Mouse (Mus musculus): ENCODE results near the gene Acap2. TPM values are rescaled to one million over a fixed set of nuclear protein-coding genes. Genes with fewer than 3 reads are reported as not detected.

Acap2 gene
- total and polyA plus RNA-seq, 3 experiments: 31.5 to 47.4 (median 36.9) TPM

DNA sequence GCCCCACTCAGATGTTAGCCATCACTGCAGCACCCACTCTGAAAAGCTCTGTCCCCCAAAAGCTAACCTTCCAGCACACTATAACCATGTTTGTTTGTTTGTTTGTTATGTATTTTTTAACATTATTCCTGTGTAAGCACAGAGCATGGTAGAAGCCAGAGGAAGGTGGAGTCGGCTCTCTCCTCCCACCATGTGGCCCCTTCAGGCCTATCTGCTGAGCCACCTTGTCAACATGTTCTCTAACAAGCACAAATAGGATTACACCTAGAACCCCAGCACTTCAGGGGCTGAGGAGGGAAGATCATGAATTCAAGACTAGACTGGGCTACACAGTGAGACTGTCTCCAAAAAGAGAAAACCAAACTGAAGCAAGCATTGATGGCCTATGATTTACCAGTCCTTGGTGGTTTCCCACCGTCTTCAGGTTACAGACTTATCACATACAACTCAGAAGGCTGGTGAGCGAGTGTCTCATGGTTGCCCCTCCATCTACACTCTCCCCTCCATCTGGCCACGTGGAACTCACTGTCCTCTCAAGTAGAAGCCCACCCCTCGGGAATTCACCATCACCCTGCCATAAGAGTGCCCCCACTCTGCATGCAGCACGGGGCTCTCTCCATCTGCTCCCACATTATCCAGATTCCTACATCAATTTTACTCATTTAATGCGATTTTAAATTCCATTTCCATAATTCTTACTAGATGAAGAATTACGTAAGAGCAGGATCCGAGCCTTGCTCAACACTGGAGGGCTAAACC lies 26.0 kb downstream of the Acap2 start:
- H3K9me3 ChIP-seq (replicated peaks; ENCODE audit: low read length): peaks cover 2% of the 10 kb centered on the region
- DNase-seq (ENCODE audit: extremely low read depth): no peak
- H3K9ac ChIP-seq (ENCODE audit: insufficient read depth, low read depth): no peak overlapping the region
- TF ChIP-seq KAT2A (IDR thresholded peaks at IDR 0.05; ENCODE audit: insufficient replicate concordance, low read length) (no peak), UBTF (IDR thresholded peaks at IDR 0.05; ENCODE audit: low read depth, low read length) (no peak), ZMIZ1 (IDR thresholded peaks at IDR 0.05; ENCODE audit: low read depth, low read length) (no peak), MAX (IDR thresholded peaks at IDR 0.05; ENCODE audit: low read length) (no peak), EP300 (IDR thresholded peaks at IDR 0.05; ENCODE audit: low read length) (no peak), MAFK (IDR thresholded peaks at IDR 0.05; ENCODE audit: insufficient replicate concordance, low read length) (no peak), NELFE (IDR thresholded peaks at IDR 0.05; ENCODE audit: low read depth, low read length) (no peak), MYC (IDR thresholded peaks at IDR 0.05; ENCODE audit: low read depth, low read length) (no peak), MXI1 (IDR thresholded peaks at IDR 0.05; ENCODE audit: low read depth, low read length) (no peak), TCF12 (IDR thresholded peaks at IDR 0.05; ENCODE audit: low read depth, low read length) (no peak), ZNF384 (IDR thresholded peaks at IDR 0.05; ENCODE audit: low read depth, low read length) (no peak), SMC3 (IDR thresholded peaks at IDR 0.05; ENCODE audit: low read depth, low read length) (no peak), CTCF (conservative IDR thresholded peaks at IDR 0.05 in 1 of 2, IDR thresholded peaks at IDR 0.05 in 1 of 2; ENCODE audit: low read depth in 2 of 2, low read length in 2 of 2) (no peak), IRF4 (IDR thresholded peaks at IDR 0.05; ENCODE audit: low read depth, low read length) (no peak), MEF2A (IDR thresholded peaks at IDR 0.05; ENCODE audit: borderline replicate concordance, low read depth, low read length) (no peak), RAD21 (IDR thresholded peaks at IDR 0.05; ENCODE audit: low read depth, low read length) (no peak)
- dilution Hi-C loops (cut with MboI; ENCODE audit: extremely low pct_ligation_motif_present, extremely low pct_unique_long_range_greater_than_20kb, low sequenced_read_pairs): no loop called here
- no peak overlapping the region for H3K4me3 ChIP-seq (replicated peaks in 1 of 3; ENCODE audit: low read depth in 2 of 3, low read length in 2 of 3, poor library complexity in 1 of 3)
- H3K27ac ChIP-seq (ENCODE audit: insufficient read depth, low read depth): no peak overlapping the region
- H3K4me2 ChIP-seq (ENCODE audit: insufficient read depth, low read depth, poor library complexity, severe bottlenecking): no peak overlapping the region
- H3K79me2 ChIP-seq (replicated peaks; ENCODE audit: control insufficient read depth, extremely low read depth, insufficient read depth, poor library complexity, severe bottlenecking): peaks cover 7% of the 10 kb centered on the region
- in situ Hi-C loops (cut with MboI; ENCODE audit: low pct_ligation_motif_present, low pct_unique_long_range_greater_than_20kb, low sequenced_read_pairs): no loop called here
- peaks cover 0 to 21% of the 10 kb centered on the region in 2 experiments for H3K36me3 ChIP-seq (replicated peaks in 1 of 2; ENCODE audit: control insufficient read depth in 1 of 2, insufficient read depth in 1 of 2, low read length in 1 of 2)
- H3K27me3 ChIP-seq (replicated peaks): no peaks in the 10 kb centered on the region
- peaks cover 0 to 12% of the 10 kb centered on the region in 2 experiments; a peak in 1 of 4 replicates for H3K4me1 ChIP-seq (ENCODE audit: control insufficient read depth in 1 of 2, insufficient read depth in 2 of 2)

- dilution Hi-C loops (cut with MboI; ENCODE audit: extremely low pct_ligation_motif_present, extremely low pct_unique_long_range_greater_than_20kb, low sequenced_read_pairs) (no loop called here), in situ Hi-C loops (cut with MboI; ENCODE audit: low pct_ligation_motif_present, low pct_unique_long_range_greater_than_20kb, low sequenced_read_pairs) (no loop called here)
- H3K27me3 ChIP-seq (replicated peaks): no peaks in the 10 kb centered on the region
- H3K36me3 ChIP-seq (replicated peaks in 1 of 2; ENCODE audit: control insufficient read depth in 1 of 2, insufficient read depth in 1 of 2, low read length in 1 of 2): peaks cover 0 to 21% of the 10 kb centered on the region in 2 experiments
- TF ChIP-seq MXI1 (IDR thresholded peaks at IDR 0.05; ENCODE audit: low read depth, low read length) (no peak), MAZ (IDR thresholded peaks at IDR 0.05; ENCODE audit: low read depth, low read length) (no peak), USF1 (IDR thresholded peaks at IDR 0.05; ENCODE audit: low read depth, low read length) (no peak), POLR2AphosphoS2 (IDR thresholded peaks at IDR 0.05; ENCODE audit: low read depth, low read length) (no peak), ZMIZ1 (IDR thresholded peaks at IDR 0.05; ENCODE audit: low read depth, low read length) (no peak)
- H3K4me3 ChIP-seq (replicated peaks in 1 of 3; ENCODE audit: low read depth in 2 of 3, low read length in 2 of 3, poor library complexity in 1 of 3): no peak overlapping the region
- H3K79me2 ChIP-seq (replicated peaks; ENCODE audit: control insufficient read depth, extremely low read depth, insufficient read depth, poor library complexity, severe bottlenecking): peaks cover 9% of the 10 kb centered on the region
- no peak overlapping the region for H3K9ac ChIP-seq (ENCODE audit: insufficient read depth, low read depth)
- no peak overlapping the region for H3K4me2 ChIP-seq (ENCODE audit: insufficient read depth, low read depth, poor library complexity, severe bottlenecking)
- no peak for DNase-seq (ENCODE audit: extremely low read depth)
- H3K27ac ChIP-seq (ENCODE audit: insufficient read depth, low read depth): no peak overlapping the region
- H3K4me1 ChIP-seq (ENCODE audit: control insufficient read depth in 1 of 2, insufficient read depth in 2 of 2): peaks cover 0 to 7% of the 10 kb centered on the region in 2 experiments; a peak in 2 of 4 replicates
- peaks cover 2% of the 10 kb centered on the region for H3K9me3 ChIP-seq (replicated peaks; ENCODE audit: low read length)
Measured at GRCm38 (mm10) chr16:31172229-31172628, 28.8 kb downstream of the Acap2 start.

All from CH12.LX (cell line).